Mouse (Mus musculus): ENCODE measurements around the gene Olfr1393.
A peak's percentile ranks its signal among the peaks of the same experiment; 100 is the strongest.
"Not testable (repeated sequence)": the region's sequence is repeated elsewhere in the genome, so short reads cannot be mapped to it uniquely, and the experiment has no call there.

Gene Olfr1393

DNA sequence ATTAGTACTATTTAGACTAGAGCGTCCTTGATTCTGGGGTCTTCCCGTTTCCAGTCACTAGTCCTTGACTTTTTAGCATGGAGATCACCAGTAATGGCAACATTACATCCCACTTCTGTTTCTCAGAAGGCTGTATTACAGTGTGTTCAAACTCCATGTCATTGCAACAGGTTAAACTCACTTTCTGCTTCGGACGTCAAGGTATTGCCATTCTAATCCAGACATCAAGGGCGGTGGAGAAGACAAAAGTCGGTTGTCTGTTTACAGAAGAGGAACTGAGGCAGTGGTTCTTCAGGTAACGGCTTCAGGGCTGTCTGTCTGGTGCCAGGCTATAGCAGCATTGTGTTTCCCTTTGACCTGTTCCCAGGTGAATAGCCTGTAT is 26.7 kb upstream of the Olfr1393 start:
- peak; percentile 33 for DNase-seq (ENCODE audit: low read depth)

DNA sequence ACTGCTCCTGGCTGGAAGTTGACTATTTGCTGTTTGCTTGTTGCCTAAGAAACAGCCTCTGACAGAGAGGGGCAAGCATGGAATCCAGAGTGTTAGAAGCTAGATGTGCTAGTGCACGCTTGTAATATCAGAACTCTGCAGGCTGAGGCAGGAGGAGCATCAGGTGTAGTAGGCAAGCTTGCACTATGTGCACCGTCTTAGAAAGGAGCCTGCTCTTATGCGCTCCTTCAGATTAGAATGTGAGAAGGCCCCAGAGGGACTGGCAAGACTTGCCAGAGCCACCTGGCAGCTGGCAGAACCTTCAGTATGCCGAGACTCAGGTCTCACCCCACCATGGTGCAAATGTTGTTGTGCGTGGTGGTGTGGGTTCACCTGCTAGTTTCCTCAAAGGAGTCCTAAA is 26.1 kb upstream of the Olfr1393 start:
- peak; percentile 25 for DNase-seq (ENCODE audit: low read depth)

- no peak for DNase-seq (ENCODE audit: low read depth)
These were observed 25.1 kb upstream of the Olfr1393 start for GRCm38 (mm10) chr11:49253035-49253434.

GRCm38 (mm10) chr11:49259296-49259695 is 18.8 kb upstream of the Olfr1393 start:
- no peak for DNase-seq (ENCODE audit: low read depth)

DNA sequence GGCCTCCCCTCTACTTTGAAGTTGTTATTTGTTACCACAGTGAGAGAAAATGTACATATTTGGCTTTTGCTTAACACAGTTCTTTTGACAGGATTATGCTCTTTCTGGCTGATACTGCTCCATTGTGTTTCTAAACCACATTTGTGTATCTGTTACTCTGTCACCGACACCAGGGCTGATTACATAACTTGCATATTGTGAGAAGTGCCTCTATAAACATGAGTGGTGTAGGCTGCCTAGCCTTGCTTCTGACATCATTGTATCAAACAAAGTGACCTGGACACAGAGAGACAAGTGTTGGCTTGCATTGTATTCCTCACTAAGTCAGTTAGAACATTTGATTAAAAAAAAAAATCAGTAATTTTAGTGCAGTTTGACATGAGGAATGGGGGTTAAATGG is 18.3 kb upstream of the Olfr1393 start:
- no peak for DNase-seq (ENCODE audit: low read depth)

GRCm38 (mm10) chr11:49260598-49261312 is 17.3 kb upstream of the Olfr1393 start:
- no peak for DNase-seq (ENCODE audit: low read depth)

DNA sequence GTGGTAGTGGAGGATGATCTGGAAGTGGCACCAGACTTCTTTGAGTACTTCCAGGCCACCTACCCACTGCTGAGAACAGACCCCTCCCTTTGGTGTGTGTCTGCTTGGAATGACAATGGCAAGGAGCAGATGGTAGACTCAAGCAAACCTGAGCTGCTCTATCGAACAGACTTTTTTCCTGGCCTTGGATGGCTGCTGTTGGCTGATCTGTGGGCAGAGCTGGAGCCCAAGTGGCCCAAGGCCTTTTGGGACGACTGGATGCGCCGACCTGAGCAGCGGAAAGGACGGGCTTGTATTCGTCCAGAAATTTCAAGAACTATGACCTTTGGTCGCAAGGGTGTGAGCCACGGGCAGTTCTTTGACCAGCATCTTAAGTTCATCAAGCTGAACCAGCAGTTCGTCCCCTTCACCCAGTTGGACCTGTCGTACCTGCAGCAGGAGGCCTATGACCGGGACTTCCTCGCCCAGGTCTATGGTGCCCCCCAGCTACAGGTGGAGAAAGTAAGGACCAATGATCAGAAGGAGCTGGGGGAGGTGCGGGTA is 16.7 kb upstream of the Olfr1393 start:
- no peak for DNase-seq (ENCODE audit: low read depth)

DNA sequence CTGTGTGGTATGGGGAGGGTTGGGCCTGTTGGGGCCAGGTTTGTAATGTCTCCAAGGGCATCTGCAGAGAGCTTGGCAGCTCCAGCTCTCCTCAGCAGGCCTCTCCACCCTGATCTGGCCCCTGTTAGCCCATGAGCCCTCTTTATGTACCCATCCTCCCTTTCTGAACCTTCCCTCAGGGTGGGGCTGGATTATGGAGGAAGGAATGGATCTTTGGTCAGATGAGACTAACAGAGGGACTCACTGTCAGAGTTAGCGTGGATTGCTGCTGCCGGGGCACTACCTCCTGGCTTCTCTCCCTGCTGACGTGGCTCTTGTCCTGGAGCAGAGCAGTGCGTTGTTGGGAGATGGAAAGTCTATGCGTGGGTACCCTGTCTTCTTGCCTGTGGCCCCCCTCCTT is 15.8 kb upstream of the Olfr1393 start:
- DNase-seq (ENCODE audit: low read depth): no peak

DNA sequence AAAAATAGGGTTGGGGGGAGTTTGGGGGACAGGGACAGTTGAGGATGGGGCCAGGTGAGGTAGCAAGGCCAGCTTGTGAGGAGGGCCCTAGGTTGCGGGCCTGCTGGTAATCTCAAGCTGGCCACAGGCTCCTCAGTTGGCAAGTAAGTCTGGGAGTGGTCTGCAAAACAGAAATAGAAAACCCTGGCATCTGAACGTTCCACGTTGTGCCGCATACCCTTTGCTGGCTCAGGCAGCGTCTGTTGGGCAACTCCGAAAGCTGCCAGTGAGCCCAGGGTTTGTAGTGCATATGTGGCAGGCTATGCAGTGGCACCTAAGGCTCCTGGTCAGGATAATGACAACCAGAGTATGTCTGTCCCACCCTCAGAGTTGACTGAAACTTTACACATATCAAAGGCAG is 15.0 kb upstream of the Olfr1393 start:
- DNase-seq (ENCODE audit: low read depth): no peak

- no peak for DNase-seq (ENCODE audit: low read depth)
These were observed 14.0 kb upstream of the Olfr1393 start for GRCm38 (mm10) chr11:49264081-49264480.

- DNase-seq (ENCODE audit: low read depth): peak; percentile 72
These were observed 13.5 kb upstream of the Olfr1393 start for GRCm38 (mm10) chr11:49264622-49265021.

- DNase-seq (ENCODE audit: low read depth): no peak
These were observed 13.0 kb upstream of the Olfr1393 start for GRCm38 (mm10) chr11:49265101-49265500.

DNA sequence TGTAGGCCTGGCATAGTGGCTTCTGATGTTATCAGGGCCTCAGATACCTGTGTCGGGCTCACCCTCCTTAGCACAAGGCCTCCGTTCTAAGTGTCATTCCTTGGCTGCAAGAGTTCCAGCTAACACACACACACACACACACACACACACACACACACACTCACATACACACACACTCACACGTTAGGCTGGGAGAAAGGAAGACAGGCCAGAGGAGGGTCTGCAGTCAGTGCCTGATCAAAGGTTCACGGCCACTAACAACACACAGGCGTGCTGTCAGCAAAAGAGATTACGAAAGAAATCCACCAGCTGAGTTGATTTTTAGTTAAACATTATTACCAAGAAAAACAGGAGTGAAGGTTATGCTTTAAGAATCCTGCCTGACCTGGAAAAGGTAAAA is 11.4 kb upstream of the Olfr1393 start:
- DNase-seq (ENCODE audit: low read depth): no peak

- DNase-seq (ENCODE audit: low read depth): no peak
These were observed 10.8 kb upstream of the Olfr1393 start for GRCm38 (mm10) chr11:49267316-49267715.

- no peak for DNase-seq (ENCODE audit: low read depth)
These were observed 10.0 kb upstream of the Olfr1393 start for GRCm38 (mm10) chr11:49267970-49268579.

- no peak for DNase-seq (ENCODE audit: low read depth)
These were observed 8.3 kb upstream of the Olfr1393 start for GRCm38 (mm10) chr11:49269761-49270160.

GRCm38 (mm10) chr11:49270368-49270767 is 7.7 kb upstream of the Olfr1393 start:
- no peak for DNase-seq (ENCODE audit: low read depth)

DNA sequence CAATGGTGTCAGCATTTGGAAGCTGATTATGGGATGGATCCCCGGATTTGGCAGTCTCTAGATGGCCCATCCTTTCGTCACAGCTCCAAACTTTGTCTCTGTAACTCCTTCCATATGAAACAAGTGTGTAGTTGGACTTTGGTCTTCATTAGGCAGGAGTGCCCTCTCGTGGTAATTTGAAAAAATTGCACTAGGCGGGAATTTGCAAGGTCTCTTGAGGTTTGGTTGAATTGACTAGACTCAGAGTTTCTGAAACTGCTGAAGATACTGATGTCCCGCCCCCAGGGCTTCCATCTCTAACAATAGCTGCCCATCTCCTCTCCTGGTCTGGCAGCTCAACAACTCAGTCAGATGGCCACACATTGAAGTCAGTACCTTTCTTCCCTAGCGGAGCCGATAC is 6.8 kb upstream of the Olfr1393 start:
- peak; percentile 80 for DNase-seq (ENCODE audit: low read depth)

DNA sequence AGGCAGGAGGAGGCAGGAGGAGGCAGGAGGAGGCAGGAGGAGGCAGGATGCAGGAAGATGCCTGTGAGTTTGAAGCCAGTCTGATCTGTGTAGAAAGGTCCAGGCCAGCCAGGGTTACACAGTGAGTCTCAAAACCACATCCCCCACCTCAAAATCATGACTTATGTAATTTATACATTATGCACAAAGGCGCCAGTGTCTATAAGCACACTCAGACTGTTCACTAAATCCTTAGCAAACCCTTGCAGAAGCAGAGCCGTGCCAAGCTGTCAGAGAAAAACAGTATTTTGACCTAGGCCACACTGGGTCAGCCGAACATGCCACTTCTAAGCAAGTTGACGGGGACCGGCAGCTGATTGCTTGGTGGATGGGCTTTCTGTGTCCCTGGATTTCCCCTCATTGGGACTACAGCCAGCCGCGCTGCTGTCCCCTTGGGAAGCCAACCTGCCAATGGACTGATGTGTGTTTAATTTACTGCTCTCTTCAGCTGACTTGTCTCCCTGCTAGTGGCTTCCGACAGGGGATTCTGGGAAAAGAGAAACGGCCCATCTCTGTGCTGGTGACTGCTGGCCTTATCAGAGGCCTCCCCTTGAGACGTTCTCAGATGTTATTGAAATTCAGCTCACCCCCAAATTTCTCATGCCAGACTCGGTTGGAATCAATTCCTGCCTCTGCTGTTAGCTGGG is 4.1 kb upstream of the Olfr1393 start:
- DNase-seq (ENCODE audit: low read depth): no peak

DNA sequence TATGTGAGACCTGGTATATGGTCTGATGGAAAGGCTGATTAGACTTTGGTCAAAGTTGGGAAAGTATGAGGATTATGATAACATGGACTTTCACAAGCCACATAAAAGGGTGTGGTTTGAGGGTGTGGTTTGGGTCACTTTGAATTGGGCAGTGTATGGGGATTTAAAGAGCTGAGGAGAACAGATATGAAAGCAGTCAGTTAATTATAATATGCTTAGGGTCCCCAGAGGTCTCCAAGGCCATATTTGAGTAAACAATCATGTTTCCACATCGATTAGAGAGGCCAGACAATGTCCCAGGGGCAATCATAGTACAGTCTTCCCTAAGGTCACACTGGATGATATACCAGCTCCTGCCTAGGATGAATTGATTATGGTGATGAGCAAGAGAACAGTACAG is 6.9 kb downstream of the Olfr1393 start, which contains the start of gene Olfr1392:
Gene Olfr1392, plus strand, starts transcription at position 301 of the 400 bp plus-strand sequence.
- DNase-seq (ENCODE audit: low read depth): not testable (repeated sequence)

DNA sequence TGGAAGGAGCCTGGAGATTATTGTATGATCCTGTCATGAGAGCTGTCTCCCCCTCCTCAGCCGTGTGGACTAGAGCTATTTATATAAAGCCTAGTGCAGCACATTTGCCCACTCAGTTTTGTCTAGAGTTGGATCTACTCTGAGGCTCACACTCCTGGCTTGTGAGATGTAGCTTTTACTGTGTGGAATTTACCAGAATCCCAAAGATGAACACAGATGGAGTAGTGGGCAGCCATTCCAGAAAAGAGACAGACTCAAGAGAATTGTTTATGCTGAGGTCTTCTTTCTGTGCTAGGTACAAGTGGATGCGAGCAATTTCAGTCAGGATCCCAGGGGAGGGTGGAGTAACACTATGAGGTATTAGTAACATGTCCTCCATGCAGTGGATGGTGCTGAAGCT is 9.1 kb downstream of the Olfr1393 start:
- no peak for DNase-seq (ENCODE audit: low read depth)

DNA sequence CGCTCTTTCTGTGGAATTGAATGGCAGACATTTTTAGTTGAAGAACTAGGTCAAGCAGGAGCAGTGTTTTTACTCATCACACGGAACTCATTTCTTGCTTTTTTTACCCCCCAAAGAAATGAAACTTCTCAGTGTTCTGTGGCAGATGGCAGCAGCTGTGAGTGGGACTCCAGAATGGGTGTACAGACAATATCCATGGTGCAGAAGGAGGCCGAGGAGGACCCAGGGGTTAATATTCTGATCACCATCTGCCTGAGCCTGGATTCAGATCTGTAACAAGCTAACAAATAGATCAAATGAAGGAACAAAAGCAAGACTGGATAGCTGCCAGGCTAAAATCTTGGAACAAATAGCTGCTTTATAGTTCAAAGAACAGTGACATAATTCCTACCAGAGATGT is 14.7 kb downstream of the Olfr1393 start:
- no peak for DNase-seq (ENCODE audit: low read depth)

GRCm38 (mm10) chr11:49304441-49304840 is 26.3 kb downstream of the Olfr1393 start, which contains the start of gene Olfr10:
Olfr10 (plus strand) TSS chr11:49304741.
- DNase-seq (ENCODE audit: low read depth): no peak
